Mouse (Mus musculus) limb, embryonic 12.5 days (tissue): ENCODE measurements at regions not wholly inside any gene's neighbourhood (a gene's known extent, or its start where the extent isn't known, plus 50 kb on each side); places are given as distances from the start of the nearest gene placed in this dataset.

Source experiments
- ATAC-seq: fragments of 200-750 bp; cut with Nextera tagmentation; 2 replicates; pipeline ENCODE4 v1.8.0; 2017; ENCODE audit warnings: low read depth, moderate TSS enrichment; ENCODE audit not compliant: insufficient number of reproducible peaks, insufficient read depth, low FRiP score, low TSS enrichment
- H3K27ac ChIP-seq: fragments of 300-500 bp; sonication (generic); 2 replicates; pipeline ENCODE4 v1.5.1; 2016; ENCODE audit warnings: mild to moderate bottlenecking, moderate library complexity
- H3K27me3 ChIP-seq: fragments of 300-500 bp; sonication (generic); 2 replicates; pipeline ENCODE4 v1.6.1; 2016; ENCODE audit warnings: mild to moderate bottlenecking, moderate library complexity
- H3K36me3 ChIP-seq: fragments of 300-500 bp; sonication (generic); 2 replicates; pipeline ENCODE4 v1.6.1; 2016; ENCODE audit warnings: mild to moderate bottlenecking, moderate library complexity
- H3K4me1 ChIP-seq: fragments of 300-500 bp; sonication (generic); replicated peaks from 2 replicates; pipeline ENCODE4 v1.6.1; 2016
- H3K4me2 ChIP-seq: fragments of 300-500 bp; sonication (generic); 2 replicates; pipeline ENCODE4 v1.6.1; 2016; ENCODE audit warnings: mild to moderate bottlenecking, moderate library complexity
- H3K4me3 ChIP-seq: fragments of 300-500 bp; sonication (generic); replicated peaks from 2 replicates; pipeline ENCODE4 v1.5.1; 2016; ENCODE audit warnings: mild to moderate bottlenecking
- H3K9ac ChIP-seq: fragments of 300-500 bp; sonication (generic); replicated peaks from 2 replicates; pipeline ENCODE4 v1.6.1; 2016; ENCODE audit warnings: mild to moderate bottlenecking, moderate library complexity
- H3K9me3 ChIP-seq: fragments of 300-500 bp; sonication (generic); 2 replicates; pipeline ENCODE4 v1.6.1; 2016; ENCODE audit warnings: mild to moderate bottlenecking, moderate library complexity
- WGBS: fragments of 180-500 bp; shearing (Covaris S2); methylation state at CpG from one replicate; pipeline ENCODE4 v1.1.7; 2016; 5-methylcytosine and 5-hydroxymethylcytosine counted together

DNA sequence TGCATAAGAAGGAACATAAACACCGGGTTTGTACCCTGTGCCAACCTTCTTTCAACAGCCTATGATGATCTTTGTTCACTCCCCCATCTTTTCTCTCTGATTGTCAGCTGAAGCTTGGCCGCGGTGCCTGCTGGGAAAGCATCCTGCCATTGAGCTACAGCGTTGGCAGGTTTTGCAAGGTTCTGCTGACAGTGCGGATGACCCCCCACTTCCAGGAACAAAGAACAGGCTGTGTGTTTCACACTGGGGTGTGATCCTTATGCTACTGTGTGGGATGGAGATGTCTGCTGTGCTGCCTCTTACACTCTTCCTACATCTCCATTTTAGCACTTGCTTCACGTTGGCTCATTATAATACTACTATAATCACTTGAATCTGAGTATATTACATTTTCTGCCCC is 395.0 kb upstream of the Adgrl2 start:
- Histone ChIP-seq H3K9me3 (no peaks in the 10 kb centered on the region), H3K27ac (no peak overlapping the region), H3K27me3 (no peaks in the 10 kb centered on the region), H3K4me1 (peaks cover 13% of the 10 kb centered on the region), H3K9ac (no peak overlapping the region), H3K36me3 (no peaks in the 10 kb centered on the region), H3K4me3 (no peak overlapping the region), H3K4me2 (no peak overlapping the region)
- 66% methylated on average over 6 of the region's 6 CpGs for WGBS
- ATAC-seq, result no peak

DNA sequence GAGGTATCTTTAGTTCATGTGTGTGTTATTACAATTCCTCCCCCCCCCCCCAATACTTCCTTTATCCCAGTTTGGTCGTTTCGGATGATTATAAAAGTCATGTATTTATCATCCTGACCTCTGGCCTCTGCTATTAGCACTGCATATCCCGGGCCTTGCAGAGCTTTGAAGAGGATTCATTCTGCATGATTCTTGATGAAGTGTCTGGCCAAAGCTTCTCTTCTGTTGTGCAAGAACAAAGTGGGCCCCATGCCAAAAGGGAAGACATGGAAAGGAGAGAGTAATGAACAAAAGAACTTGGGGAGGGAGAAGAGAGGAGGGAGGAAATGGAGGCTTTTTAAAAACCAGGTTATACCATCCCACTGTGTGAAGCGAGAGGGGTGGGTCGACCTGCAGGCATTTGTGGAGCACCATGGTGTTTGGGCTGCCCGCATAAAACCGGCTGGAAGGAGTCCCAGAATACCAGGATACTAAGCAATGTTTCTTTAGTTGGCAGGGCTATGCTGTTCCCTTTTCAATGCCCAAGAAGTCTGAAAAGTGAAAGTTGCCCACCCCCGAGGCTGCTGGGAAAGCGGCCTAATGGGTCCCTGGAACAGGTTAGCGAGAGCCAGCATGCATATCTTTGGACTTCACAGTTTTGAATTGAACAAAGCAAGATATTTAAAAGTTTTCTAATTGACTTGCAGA is 391.3 kb upstream of the Adgrl2 start:
- Histone ChIP-seq H3K4me1 (peaks cover 6% of the 10 kb centered on the region; the same call in 1 of the 2 replicates), H3K36me3 (no peaks in the 10 kb centered on the region), H3K9ac (no peak overlapping the region), H3K27me3 (no peaks in the 10 kb centered on the region), H3K4me2 (no peak overlapping the region), H3K27ac (no peak overlapping the region), H3K9me3 (no peaks in the 10 kb centered on the region), H3K4me3 (no peak overlapping the region)
- ATAC-seq, result no peak
- 75% methylated on average over 10 of the region's 10 CpGs for WGBS

GRCm38 (mm10) chr3:149381051-149381450 is 390.7 kb upstream of the Adgrl2 start:
- Histone ChIP-seq H3K9me3 (no peaks in the 10 kb centered on the region), H3K4me1 (peaks cover 3% of the 10 kb centered on the region; the same call in 1 of the 2 replicates), H3K4me3 (no peak overlapping the region), H3K4me2 (no peak overlapping the region), H3K9ac (no peak overlapping the region), H3K27me3 (no peaks in the 10 kb centered on the region), H3K36me3 (no peaks in the 10 kb centered on the region), H3K27ac (no peak overlapping the region)
- ATAC-seq, result no peak
- WGBS, result 63% methylated on average over 6 of the region's 6 CpGs

DNA sequence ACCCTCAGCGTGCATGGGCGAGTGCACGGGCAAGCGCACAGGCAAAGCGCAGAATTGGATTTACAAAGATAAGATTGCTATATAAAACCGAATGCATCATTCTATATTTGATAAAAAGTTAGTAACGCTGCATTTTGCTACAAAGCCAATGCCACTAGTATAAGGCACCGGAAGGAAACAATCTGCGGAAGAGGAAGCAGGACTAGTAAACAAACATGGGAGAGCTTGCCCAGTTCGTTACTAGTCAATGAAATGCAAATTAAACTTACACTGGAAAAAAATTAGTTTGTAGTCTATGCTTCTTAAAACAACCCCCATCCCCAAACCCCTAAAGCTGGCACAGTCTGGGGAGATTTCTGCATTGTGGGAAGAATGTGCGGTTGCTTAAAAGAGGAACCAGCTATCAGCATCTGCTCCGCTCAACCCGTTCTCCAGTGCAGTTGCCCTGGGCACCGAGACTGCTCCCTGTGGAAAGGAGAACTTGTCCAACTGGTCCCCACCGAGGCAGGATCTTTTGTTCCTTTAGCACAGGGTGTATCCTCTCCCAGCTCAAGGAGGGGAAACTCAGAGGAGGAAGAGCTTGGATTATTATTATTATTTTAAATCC is 389.6 kb upstream of the Adgrl2 start:
- WGBS, result 76% methylated on average over 15 of the region's 15 CpGs
- Histone ChIP-seq H3K27ac (no peak overlapping the region), H3K4me1 (no peaks in the 10 kb centered on the region), H3K9ac (no peak overlapping the region), H3K4me2 (no peak overlapping the region), H3K27me3 (no peaks in the 10 kb centered on the region), H3K4me3 (no peak overlapping the region), H3K9me3 (no peaks in the 10 kb centered on the region), H3K36me3 (no peaks in the 10 kb centered on the region)
- no peak for ATAC-seq

- Histone ChIP-seq H3K9ac (no peak overlapping the region), H3K27ac (no peak overlapping the region), H3K9me3 (no peaks in the 10 kb centered on the region), H3K4me3 (no peak overlapping the region), H3K36me3 (no peaks in the 10 kb centered on the region), H3K4me2 (no peak overlapping the region), H3K27me3 (no peaks in the 10 kb centered on the region), H3K4me1 (no peaks in the 10 kb centered on the region)
- no peak for ATAC-seq
- 72% methylated on average over 3 of the region's 3 CpGs for WGBS
Observed at GRCm38 (mm10) chr3:149379249-149379865, 389.0 kb upstream of the Adgrl2 start.

DNA sequence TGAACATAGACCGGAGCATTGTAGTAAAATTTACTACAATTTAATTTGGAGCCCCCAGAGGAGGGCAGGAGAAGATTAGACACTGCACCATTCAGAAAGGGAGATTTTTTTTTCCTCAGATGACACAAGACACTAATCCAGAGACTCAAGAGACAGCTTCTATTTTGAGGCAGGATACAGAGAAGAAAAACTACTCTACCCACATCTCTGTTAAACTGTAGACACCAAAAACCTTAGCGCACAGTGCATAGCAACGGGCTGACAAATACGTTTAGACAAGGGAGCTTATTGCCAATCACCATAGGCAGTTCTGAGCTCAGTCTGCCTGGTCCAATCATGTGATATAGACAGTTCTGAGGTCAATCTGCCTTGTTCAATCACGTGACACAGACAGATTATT is 381.1 kb upstream of the Adgrl2 start:
- Histone ChIP-seq H3K4me2 (no peak overlapping the region), H3K27me3 (no peaks in the 10 kb centered on the region), H3K9me3 (no peaks in the 10 kb centered on the region), H3K36me3 (no peaks in the 10 kb centered on the region), H3K27ac (no peak overlapping the region), H3K9ac (no peak overlapping the region), H3K4me3 (no peak overlapping the region), H3K4me1 (no peaks in the 10 kb centered on the region)
- ATAC-seq, result no peak
- whole genome bisulfite sequencing, result 90% methylated on average over 5 of the region's 5 CpGs

DNA sequence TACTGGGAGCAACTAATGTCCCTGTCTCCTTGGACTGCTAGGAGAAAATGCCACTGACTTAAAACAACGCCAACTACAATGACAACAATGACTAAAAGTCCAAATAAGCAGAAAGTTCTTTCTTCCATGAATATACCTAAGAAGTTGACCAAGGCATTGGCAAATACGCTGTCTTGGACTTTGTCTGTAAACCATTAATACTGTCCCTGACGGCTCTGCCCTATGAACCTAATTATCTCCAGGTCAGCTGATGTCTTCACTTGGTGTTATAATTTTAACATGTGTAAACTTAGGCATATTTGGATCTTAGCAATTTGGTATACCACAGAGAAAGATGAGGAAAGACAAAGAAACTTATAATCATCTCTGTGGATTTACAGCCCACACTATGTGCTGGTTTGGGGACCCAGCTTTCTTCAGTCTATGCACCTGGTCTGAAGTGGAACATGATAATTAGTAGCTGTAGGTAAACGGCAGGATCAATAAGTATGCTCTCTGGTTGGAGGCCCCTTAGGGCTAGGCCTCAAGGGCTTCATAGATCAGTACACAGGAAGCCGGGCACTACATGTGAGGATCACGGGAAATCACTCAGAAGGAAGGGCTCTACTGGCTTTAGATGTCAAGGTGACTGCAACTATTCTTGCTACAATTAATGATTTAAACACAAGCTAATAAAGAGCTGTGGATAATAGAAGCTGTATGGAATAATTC is 380.3 kb upstream of the Adgrl2 start:
- Histone ChIP-seq H3K4me1 (no peaks in the 10 kb centered on the region), H3K27ac (no peak overlapping the region), H3K36me3 (no peaks in the 10 kb centered on the region), H3K4me2 (no peak overlapping the region), H3K9ac (no peak overlapping the region), H3K27me3 (no peaks in the 10 kb centered on the region), H3K4me3 (no peak overlapping the region), H3K9me3 (no peaks in the 10 kb centered on the region)
- no peak for ATAC-seq
- WGBS, result 82% methylated on average over 6 of the region's 6 CpGs

DNA sequence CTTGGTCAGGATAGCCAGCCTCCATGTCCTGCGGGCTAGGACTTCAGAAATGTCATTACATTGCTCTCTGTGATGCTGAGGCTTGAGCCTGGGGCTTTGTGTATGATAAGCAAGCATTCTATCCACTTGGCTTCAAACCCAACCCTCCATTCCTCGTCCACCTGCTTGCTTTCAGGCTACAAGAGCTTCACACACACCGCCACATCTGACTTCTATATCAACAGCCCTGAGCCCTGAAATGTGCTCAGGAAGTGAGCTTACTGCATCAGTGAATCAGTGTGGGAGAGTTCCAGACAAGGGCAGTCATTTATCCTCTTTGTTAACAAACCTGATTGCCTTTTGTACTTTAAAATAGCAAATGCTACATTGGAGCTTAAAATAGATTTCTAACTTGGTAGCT is 377.5 kb upstream of the Adgrl2 start:
- ATAC-seq, result no peak
- Histone ChIP-seq H3K9ac (no peak overlapping the region), H3K27ac (no peak overlapping the region), H3K4me2 (no peak overlapping the region), H3K27me3 (no peaks in the 10 kb centered on the region), H3K4me3 (no peak overlapping the region), H3K36me3 (no peaks in the 10 kb centered on the region), H3K9me3 (no peaks in the 10 kb centered on the region), H3K4me1 (no peaks in the 10 kb centered on the region; the same call in 1 of the 2 replicates)
- WGBS, result 79% methylated on average over 3 of the region's 3 CpGs

GRCm38 (mm10) chr3:149360164-149360563 is 369.8 kb upstream of the Adgrl2 start:
- no peaks in the 10 kb centered on the region for H3K36me3 ChIP-seq
- H3K4me2 ChIP-seq, result no peak overlapping the region
- ATAC-seq, result no peak
- no peak overlapping the region for H3K9ac ChIP-seq
- H3K4me1 ChIP-seq, result peaks cover 18% of the 10 kb centered on the region
- 78% methylated on average over 2 of the region's 2 CpGs for WGBS
- H3K4me3 ChIP-seq, result no peak overlapping the region
- no peak overlapping the region for H3K27ac ChIP-seq
- H3K27me3 ChIP-seq, result 0 out of 2 replicates have a peak, but pooled peaks cover 3% of the 10 kb centered on the region
- no peaks in the 10 kb centered on the region for H3K9me3 ChIP-seq

GRCm38 (mm10) chr3:149358570-149359193 is 368.3 kb upstream of the Adgrl2 start:
- H3K4me1 ChIP-seq, result peaks cover 18% of the 10 kb centered on the region
- H3K9ac ChIP-seq, result no peak overlapping the region
- peak overlapping the region; percentile 1; the same call in 1 of the 2 replicates for H3K4me2 ChIP-seq
- no peak for ATAC-seq
- no peaks in the 10 kb centered on the region for H3K36me3 ChIP-seq
- 0 out of 2 replicates have a peak, but pooled peaks cover 3% of the 10 kb centered on the region for H3K27me3 ChIP-seq
- no peak overlapping the region for H3K4me3 ChIP-seq
- 23% methylated on average over 6 of the region's 6 CpGs for WGBS
- H3K27ac ChIP-seq, result no peak overlapping the region
- no peaks in the 10 kb centered on the region for H3K9me3 ChIP-seq
